Mouse (Mus musculus): ENCODE data around the gene Lrrn4.

The Lrrn4 gene

GRCm38 (mm10) chr2:132873657-132874326, 6.9 kb downstream of the Lrrn4 start:
- intact Hi-C loops (cut with DNase I): no loop called here

DNA sequence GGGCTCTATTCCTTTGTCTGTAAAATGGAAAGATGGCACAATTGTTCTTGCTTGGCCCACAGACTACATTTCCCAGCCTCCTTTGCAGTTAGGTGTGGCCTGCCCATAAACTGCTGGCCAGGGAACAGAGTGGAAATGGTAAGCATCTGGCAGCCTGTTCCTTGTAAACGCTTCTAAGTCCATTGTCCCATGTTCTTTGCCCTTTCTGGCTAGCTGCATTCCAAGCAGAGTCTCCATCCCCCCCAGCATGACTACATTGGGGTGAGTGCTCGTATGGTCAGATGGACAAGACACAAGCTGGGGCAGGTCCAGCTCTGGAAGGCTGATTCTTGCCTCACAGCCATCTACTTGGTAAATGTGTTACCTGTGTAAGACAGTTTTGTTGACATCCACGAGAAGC, 9.0 kb downstream of the Lrrn4 start:
- intact Hi-C loops (cut with DNase I): no loop called here

DNA sequence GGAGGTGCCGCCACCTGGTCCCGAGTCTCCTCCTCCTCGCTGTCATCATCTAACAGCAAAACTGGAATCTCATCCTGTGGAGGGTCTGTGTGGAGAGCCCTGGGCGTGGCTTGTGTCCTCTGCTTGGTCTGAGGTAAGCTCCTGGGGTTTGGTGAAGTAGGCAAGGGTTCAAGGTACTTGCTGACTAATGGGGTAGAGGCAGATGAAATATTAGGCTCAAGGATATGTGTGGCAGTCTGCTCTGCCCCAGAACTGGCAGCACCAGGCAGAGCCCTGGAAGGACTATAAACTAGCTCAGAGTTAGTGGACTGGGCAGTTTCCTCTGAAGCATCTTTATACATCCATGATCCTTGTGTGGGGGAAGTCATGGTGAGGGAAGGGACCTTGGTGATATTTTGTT, 10.4 kb downstream of the Lrrn4 start:
- intact Hi-C loops (cut with DNase I): no loop called here

- intact Hi-C loops (cut with DNase I): loop anchor here (5.0 kb wide), 1 partner anchor 33 kb away; no protein-coding TSS in a partner anchor
These were observed 11.0 kb downstream of the Lrrn4 start for GRCm38 (mm10) chr2:132869682-132870081.

- intact Hi-C loops (cut with DNase I): loop anchor here (5.0 kb wide), 1 partner anchor 35 kb away; no protein-coding TSS in a partner anchor
These were observed 13.2 kb downstream of the Lrrn4 start for GRCm38 (mm10) chr2:132867521-132867920.

- intact Hi-C loops (cut with DNase I): no loop called here
These were observed 17.4 kb downstream of the Lrrn4 start for GRCm38 (mm10) chr2:132863325-132863724.

DNA sequence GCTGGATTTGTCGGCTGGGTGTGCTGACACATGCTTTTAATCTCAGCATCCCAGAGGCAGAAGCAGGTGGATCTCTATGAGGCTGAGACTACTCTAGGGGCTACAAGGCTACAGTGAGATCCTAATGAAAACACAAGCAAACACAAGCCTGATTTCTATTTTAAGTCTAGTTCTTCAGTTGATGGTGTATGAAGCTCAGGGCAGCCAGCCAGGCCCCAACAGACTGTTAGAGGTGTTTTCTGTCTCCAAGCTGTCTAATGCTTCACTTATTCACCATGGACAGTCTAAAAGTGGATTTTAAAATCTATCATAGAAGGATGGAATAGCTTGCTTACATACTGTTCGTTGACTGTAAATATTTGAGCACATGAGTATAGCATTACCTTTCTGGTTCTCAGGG, 19.2 kb downstream of the Lrrn4 start:
- intact Hi-C loops (cut with DNase I): no loop called here

DNA sequence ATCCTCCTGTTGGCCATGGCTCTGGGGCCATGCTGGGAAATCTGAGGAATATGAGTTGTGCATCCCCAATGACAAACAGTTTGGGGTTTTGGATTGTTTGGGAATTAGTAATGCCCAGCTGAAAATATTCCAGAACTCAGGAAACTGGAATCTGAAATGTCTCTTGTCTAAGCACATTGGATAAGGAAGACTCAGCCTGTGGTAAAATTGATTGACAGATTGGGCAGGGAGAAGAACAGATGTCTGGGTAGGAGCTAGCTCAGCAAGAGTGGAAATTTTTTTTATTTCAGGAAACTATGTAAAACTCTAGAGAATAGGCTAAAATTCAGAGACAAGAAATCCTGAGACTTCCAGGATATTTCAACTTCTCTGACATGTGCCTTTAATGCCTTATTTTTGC, 20.3 kb downstream of the Lrrn4 start:
- intact Hi-C loops (cut with DNase I): no loop called here

- intact Hi-C loops (cut with DNase I): no loop called here
These were observed 24.4 kb downstream of the Lrrn4 start for GRCm38 (mm10) chr2:132856333-132856732.

- intact Hi-C loops (cut with DNase I): no loop called here
These were observed 27.6 kb downstream of the Lrrn4 start for GRCm38 (mm10) chr2:132853051-132853450.

DNA sequence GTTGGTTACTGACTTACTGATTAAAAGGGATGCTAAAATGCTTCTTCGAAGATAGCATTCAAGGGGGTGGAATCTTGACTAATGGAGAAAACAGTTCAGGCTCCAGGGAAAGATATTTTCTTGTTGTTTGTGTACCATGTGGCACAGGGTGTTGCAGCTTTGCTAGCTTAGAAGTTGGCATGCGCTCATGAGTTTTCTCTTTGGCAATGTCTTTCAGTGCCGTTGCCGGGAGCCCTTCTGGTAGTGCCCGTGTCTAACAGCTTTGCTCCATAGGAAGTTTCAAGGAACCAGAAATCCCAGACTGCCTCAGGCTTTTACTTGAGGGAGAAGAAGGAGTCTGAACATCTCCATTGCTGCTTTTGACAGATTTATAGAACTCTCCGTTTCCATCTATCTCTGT, 31.6 kb downstream of the Lrrn4 start:
- intact Hi-C loops (cut with DNase I): no loop called here

GRCm38 (mm10) chr2:132848361-132848760, 32.3 kb downstream of the Lrrn4 start:
- intact Hi-C loops (cut with DNase I): no loop called here

DNA sequence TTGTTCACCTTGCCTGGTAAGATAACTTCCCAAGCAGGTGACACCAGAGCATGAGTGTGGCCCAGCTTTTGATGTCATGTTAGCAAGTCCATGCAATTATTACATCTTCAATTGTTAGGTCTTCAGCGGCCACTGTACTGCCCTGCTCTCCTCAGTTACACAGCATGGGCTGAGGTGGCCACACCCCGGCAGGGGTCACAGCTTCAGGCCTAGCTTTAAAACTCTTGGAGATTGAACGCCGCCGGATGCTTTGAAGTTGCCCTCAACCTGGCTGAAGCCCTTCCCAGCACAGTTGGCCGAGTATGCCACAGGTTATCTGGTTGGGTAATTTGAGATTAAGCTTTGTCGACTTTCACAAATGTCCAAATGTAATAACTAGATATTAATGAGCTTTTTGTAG, 33.1 kb downstream of the Lrrn4 start:
- intact Hi-C loops (cut with DNase I): loop anchor here (2.0 kb wide), 1 partner anchor 55 kb away; no protein-coding TSS in a partner anchor

DNA sequence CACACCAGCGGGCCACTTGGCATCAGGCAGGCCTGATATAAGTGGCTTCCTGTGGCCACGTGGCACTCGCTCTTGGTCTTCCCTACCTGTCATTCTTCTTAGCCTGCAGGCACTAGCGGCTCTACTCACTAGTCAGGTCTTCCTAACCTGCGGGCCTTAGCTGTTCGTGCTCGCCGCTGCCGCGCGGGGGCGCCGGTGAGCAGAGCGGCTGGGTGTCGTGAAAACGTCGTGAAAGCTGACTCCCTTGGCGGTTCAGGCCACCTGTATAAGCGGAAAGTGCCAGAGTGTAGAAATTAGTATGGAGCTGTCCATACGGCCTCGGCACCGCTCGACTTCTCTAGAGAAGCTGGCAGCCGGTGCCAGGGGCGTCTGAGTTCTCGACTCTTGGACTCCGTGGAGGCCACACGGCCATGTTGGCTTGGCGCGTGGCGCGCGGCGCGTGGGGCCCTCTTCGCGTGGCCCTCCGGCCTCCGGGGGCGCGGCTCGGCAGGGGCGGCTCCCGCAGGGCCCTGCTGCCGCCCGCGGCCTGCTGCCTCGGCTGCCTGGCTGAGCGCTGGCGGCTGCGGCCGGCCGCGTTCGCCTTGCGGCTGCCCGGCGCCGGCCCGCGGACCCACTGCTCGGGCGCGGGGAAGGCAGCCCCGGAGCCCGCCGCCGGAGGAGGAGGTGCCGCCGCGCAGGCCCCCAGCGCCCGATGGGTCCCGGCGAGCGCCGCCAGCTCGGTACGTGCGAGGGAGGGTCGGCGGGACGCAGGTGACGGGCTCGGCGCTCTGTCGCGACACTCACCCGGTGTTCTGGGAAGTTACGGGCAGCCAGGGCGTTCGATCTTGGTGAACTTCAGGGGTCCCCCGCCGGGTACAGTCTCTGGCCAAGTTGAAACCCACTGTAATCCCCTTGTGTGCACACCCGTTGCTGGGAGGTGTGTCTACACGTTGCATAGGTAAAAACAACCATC, 34.0 kb downstream of the Lrrn4 start, which contains the start of gene Crls1:
Gene Crls1 (plus strand): TSS at position 260 of the 952 bp plus-strand sequence.
- intact Hi-C loops (cut with DNase I): loop anchor here (2.0 kb wide), 1 partner anchor 56 kb away; no protein-coding TSS in a partner anchor

DNA sequence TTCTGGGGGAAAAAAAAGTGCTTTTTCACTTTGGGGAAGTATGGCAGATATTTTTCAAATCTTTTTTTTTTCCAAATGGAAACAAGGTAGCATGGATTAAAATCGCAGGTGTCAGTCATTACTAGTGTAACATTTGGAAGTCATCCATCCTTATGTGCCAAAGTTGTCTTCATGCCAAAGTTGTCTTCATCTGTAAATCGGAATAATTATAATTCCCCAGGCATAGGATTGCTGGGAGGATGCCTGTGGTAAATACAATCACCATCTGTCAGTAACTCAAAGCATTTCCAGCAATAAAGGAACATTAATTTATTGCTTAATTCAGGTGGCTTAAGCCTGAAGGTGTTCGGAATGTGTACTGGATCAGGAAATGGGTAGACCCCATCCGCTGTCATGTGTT, 39.6 kb downstream of the Lrrn4 start:
- intact Hi-C loops (cut with DNase I): no loop called here
